Mouse (Mus musculus): ENCODE results near the gene Timm44. TPM values are rescaled to one million over a fixed set of nuclear protein-coding genes. Genes with fewer than 3 reads are reported as not detected.
"Not testable (repeated sequence)": the region's sequence is repeated elsewhere in the genome, so short reads cannot be mapped to it uniquely, and the experiment has no call there.

Gene Timm44
- polyA plus RNA-seq, 1 experiment from 2014 or later: 54.4 TPM

- WGBS (ENCODE audit: insufficient replicate concordance): 9% methylated on average over 33 of the region's 33 CpGs
- H3K36me3 ChIP-seq: peaks cover 76% of the 10 kb centered on the region
- peak within 1 kb of the TSS; percentile 75 for H3K27ac ChIP-seq
- H3K27me3 ChIP-seq (replicated peaks): no peaks in the 10 kb centered on the region
- peak; percentile 94 for ATAC-seq
- H3K4me3 ChIP-seq: peak within 1 kb of the TSS; percentile 64
- no peaks in the 10 kb centered on the region for H3K9me3 ChIP-seq (replicated peaks)
- peaks cover 24% of the 10 kb centered on the region for H3K4me1 ChIP-seq
- peak within 1 kb of the TSS; percentile 70 for H3K9ac ChIP-seq
- peak within 1 kb of the TSS; percentile 99 for H3K4me2 ChIP-seq
Observed at GRCm38 (mm10) chr8:4259125-4259804, 16.4 kb downstream of the Timm44 start, which contains the start of gene Ctxn1. Gene Ctxn1 (minus strand): TSS chr8:4259274.

- Histone ChIP-seq H3K4me3 (peak overlapping the region; percentile 64), H3K4me1 (peaks cover 30% of the 10 kb centered on the region), H3K36me3 (peaks cover 72% of the 10 kb centered on the region), H3K9me3 (replicated peaks) (no peaks in the 10 kb centered on the region), H3K4me2 (peak overlapping the region; percentile 99), H3K27me3 (replicated peaks) (no peaks in the 10 kb centered on the region), H3K9ac (peak overlapping the region; percentile 70), H3K27ac (peak overlapping the region; percentile 64)
- peak; percentile 64 for ATAC-seq
- 1% methylated on average over 31 of the region's 32 CpGs for WGBS (ENCODE audit: insufficient replicate concordance)
Observed at GRCm38 (mm10) chr8:4258678-4259077, 17.0 kb downstream of the Timm44 start.

GRCm38 (mm10) chr8:4258233-4258632 lies 17.5 kb downstream of the Timm44 start:
- Histone ChIP-seq H3K27ac (no peak overlapping the region), H3K4me2 (peak overlapping the region; percentile 99), H3K27me3 (replicated peaks) (no peaks in the 10 kb centered on the region), H3K4me3 (peak overlapping the region; percentile 64), H3K9me3 (replicated peaks) (no peaks in the 10 kb centered on the region), H3K36me3 (peaks cover 67% of the 10 kb centered on the region), H3K9ac (peak overlapping the region; percentile 70), H3K4me1 (peaks cover 33% of the 10 kb centered on the region)
- 3% methylated on average over 35 of the region's 35 CpGs for WGBS (ENCODE audit: insufficient replicate concordance)
- ATAC-seq: peak; percentile 50

- Histone ChIP-seq H3K27me3 (replicated peaks) (no peaks in the 10 kb centered on the region), H3K36me3 (peaks cover 59% of the 10 kb centered on the region), H3K4me3 (no peak overlapping the region), H3K9ac (no peak overlapping the region), H3K4me1 (peaks cover 38% of the 10 kb centered on the region), H3K4me2 (no peak overlapping the region), H3K27ac (no peak overlapping the region), H3K9me3 (replicated peaks) (no peaks in the 10 kb centered on the region)
- ATAC-seq: no peak
- WGBS (ENCODE audit: insufficient replicate concordance): 86% methylated on average over 4 of the region's 4 CpGs
Observed at GRCm38 (mm10) chr8:4257350-4257749, 18.4 kb downstream of the Timm44 start.

GRCm38 (mm10) chr8:4256911-4257310 lies 18.8 kb downstream of the Timm44 start:
- Histone ChIP-seq H3K4me3 (no peak overlapping the region), H3K9me3 (replicated peaks) (no peaks in the 10 kb centered on the region), H3K9ac (no peak overlapping the region), H3K4me2 (no peak overlapping the region), H3K4me1 (peaks cover 42% of the 10 kb centered on the region), H3K27ac (no peak overlapping the region), H3K36me3 (peaks cover 54% of the 10 kb centered on the region), H3K27me3 (replicated peaks) (no peaks in the 10 kb centered on the region)
- ATAC-seq: no peak
- 61% methylated on average over 4 of the region's 4 CpGs for WGBS (ENCODE audit: insufficient replicate concordance)

- H3K27me3 ChIP-seq (replicated peaks); H3K9me3 ChIP-seq (replicated peaks); H3K9ac ChIP-seq; H3K4me3 ChIP-seq; ATAC-seq; H3K4me2 ChIP-seq; H3K27ac ChIP-seq: not testable (repeated sequence)
- 76% methylated on average over 7 of the region's 7 CpGs for WGBS (ENCODE audit: insufficient replicate concordance)
- Histone ChIP-seq H3K4me1 (peaks cover 46% of the 10 kb centered on the region), H3K36me3 (peaks cover 40% of the 10 kb centered on the region)
Observed at GRCm38 (mm10) chr8:4255471-4255870, 20.2 kb downstream of the Timm44 start.

- 64% methylated on average over 6 of the region's 6 CpGs for WGBS (ENCODE audit: insufficient replicate concordance)
- H3K27me3 ChIP-seq (replicated peaks): no peaks in the 10 kb centered on the region
- H3K9ac ChIP-seq: peak overlapping the region; percentile 89
- 0 out of 2 replicates have a peak overlapping the region, but pooled peaks have one; percentile 21 for H3K27ac ChIP-seq
- no peaks in the 10 kb centered on the region for H3K9me3 ChIP-seq (replicated peaks)
- H3K4me3 ChIP-seq: peak overlapping the region; percentile 86
- peaks cover 37% of the 10 kb centered on the region for H3K36me3 ChIP-seq
- peaks cover 48% of the 10 kb centered on the region for H3K4me1 ChIP-seq
- peak overlapping the region; percentile 96 for H3K4me2 ChIP-seq
- ATAC-seq: no peak
Observed at GRCm38 (mm10) chr8:4254001-4254400, 21.7 kb downstream of the Timm44 start.

GRCm38 (mm10) chr8:4252934-4253841 lies 22.5 kb downstream of the Timm44 start, which contains the start of gene Snapc2:
Gene Snapc2 (plus strand): TSS chr8:4253080.
- peak; percentile 92 for ATAC-seq
- H3K4me1 ChIP-seq: peaks cover 48% of the 10 kb centered on the region
- H3K9ac ChIP-seq: peak within 1 kb of the TSS; percentile 89
- H3K36me3 ChIP-seq: peaks cover 42% of the 10 kb centered on the region
- peak within 1 kb of the TSS; percentile 96 for H3K4me2 ChIP-seq
- H3K27me3 ChIP-seq (replicated peaks): no peaks in the 10 kb centered on the region
- WGBS (ENCODE audit: insufficient replicate concordance): 1% methylated on average over 69 of the region's 69 CpGs
- H3K9me3 ChIP-seq (replicated peaks): no peaks in the 10 kb centered on the region
- peak within 1 kb of the TSS; percentile 86 for H3K27ac ChIP-seq
- peak within 1 kb of the TSS; percentile 86 for H3K4me3 ChIP-seq

GRCm38 (mm10) chr8:4252116-4252760 lies 23.5 kb downstream of the Timm44 start:
- H3K36me3 ChIP-seq: peaks cover 51% of the 10 kb centered on the region
- no peak for ATAC-seq

GRCm38 (mm10) chr8:4250306-4250970 lies 25.3 kb downstream of the Timm44 start:
- peaks cover 53% of the 10 kb centered on the region for H3K36me3 ChIP-seq

More at GRCm38 (mm10) chr8:4252116-4252760, 23.5 kb downstream of the Timm44 start:
- Histone ChIP-seq H3K9ac (peak overlapping the region; percentile 89; the same call in 1 of the 2 replicates), H3K27ac (peak overlapping the region; percentile 72), H3K4me1 (peaks cover 47% of the 10 kb centered on the region), H3K9me3 (replicated peaks) (no peaks in the 10 kb centered on the region), H3K4me3 (peak overlapping the region; percentile 86), H3K27me3 (replicated peaks) (no peaks in the 10 kb centered on the region), H3K4me2 (peak overlapping the region; percentile 96)
- 34% methylated on average over 8 of the region's 8 CpGs for WGBS (ENCODE audit: insufficient replicate concordance)

GRCm38 (mm10) chr8:4249213-4249612 lies 26.5 kb downstream of the Timm44 start:
- Histone ChIP-seq H3K4me2 (no peak overlapping the region), H3K9ac (no peak overlapping the region), H3K36me3 (peaks cover 53% of the 10 kb centered on the region), H3K4me1 (peaks cover 46% of the 10 kb centered on the region), H3K4me3 (no peak overlapping the region), H3K27ac (no peak overlapping the region), H3K9me3 (replicated peaks) (no peaks in the 10 kb centered on the region), H3K27me3 (replicated peaks) (no peaks in the 10 kb centered on the region)
- ATAC-seq: no peak
- WGBS (ENCODE audit: insufficient replicate concordance): 37% methylated on average over 29 of the region's 29 CpGs

More at GRCm38 (mm10) chr8:4250306-4250970, 25.3 kb downstream of the Timm44 start:
- H3K4me1 ChIP-seq: peaks cover 49% of the 10 kb centered on the region
- H3K9me3 ChIP-seq (replicated peaks): no peaks in the 10 kb centered on the region
- 34% methylated on average over 26 of the region's 26 CpGs for WGBS (ENCODE audit: insufficient replicate concordance)
- H3K27ac ChIP-seq: no peak overlapping the region
- H3K4me3 ChIP-seq: no peak overlapping the region
- ATAC-seq: peak; percentile 31; the same call in 1 of the 2 replicates
- H3K9ac ChIP-seq: no peak overlapping the region
- 0 out of 2 replicates have a peak overlapping the region, but pooled peaks have one; percentile 3 for H3K4me2 ChIP-seq
- H3K27me3 ChIP-seq (replicated peaks): no peaks in the 10 kb centered on the region
